Mouse (Mus musculus): ENCODE measurements around the gene Adgrg7. TPM values are rescaled to one million over a fixed set of nuclear protein-coding genes. Genes with fewer than 3 reads are reported as not detected.
A peak's percentile ranks its signal among the peaks of the same experiment; 100 is the strongest.

Gene Adgrg7
- total RNA-seq (2021) = not detected

DNA sequence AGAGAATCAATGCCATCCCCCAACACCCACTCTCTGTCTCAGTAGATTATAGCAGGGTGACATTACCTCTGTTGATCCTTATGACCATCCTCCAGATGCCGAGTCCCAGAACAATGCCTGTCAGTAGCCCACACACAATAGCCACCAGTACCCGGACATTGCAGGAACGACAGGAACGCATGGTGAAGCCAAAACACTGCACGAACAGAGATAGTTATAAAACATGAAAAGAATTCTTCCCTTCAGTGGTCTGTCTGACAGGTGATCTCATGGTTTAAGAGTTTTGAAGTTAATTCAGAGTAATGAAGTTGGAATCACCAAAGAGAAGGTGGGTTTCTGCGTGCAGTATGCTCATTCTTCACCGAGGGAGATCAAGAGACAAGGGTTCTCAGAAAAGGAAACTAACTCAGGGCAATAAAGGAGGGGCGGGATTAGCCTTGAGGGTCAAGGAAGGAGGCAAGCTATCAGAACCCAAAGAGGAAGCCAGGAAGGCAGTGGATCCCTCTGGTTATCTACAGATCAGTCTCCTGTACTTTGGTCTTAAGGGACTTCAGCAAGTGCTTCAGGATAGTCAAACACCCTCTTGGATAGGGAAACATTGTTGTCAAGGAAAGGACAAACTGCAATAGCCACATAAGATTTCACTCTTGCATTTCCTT lies at the start of gene Adgrg7:
Adgrg7 (minus strand) TSS at position 375 of the 659 bp plus-strand sequence.
- no peak for DNase-seq (ENCODE audit: low spot score in 2 of 2)
- intact Hi-C loops (cut with DNase I) = no loop called here

GRCm38 (mm10) chr16:56842988-56843387 lies 47.3 kb upstream of the Adgrg7 start:
- intact Hi-C loops (cut with DNase I) = no loop called here

DNA sequence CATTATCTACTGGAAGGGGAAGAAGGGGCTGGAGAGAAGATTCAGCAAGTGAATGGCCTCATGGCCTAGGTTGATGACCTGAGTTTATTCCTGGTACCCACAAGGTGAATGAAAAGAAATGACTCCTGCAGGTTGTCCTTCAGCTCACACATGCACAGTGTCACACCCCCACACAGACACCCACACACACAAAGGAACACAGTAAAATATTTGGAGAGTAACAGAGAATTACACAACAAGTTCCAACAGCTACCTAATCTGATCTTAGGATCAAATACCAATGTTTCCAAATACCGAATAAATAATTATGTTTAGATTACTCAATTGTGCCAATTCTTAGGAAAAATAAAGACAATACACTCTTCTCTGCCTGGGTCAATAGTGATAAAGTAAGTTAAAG lies 37.7 kb upstream of the Adgrg7 start:
- DNase-seq (ENCODE audit: low spot score in 2 of 2) = no peak
- intact Hi-C loops (cut with DNase I) = no loop called here

More at GRCm38 (mm10) chr16:56842988-56843387, 47.3 kb upstream of the Adgrg7 start:
- no peak for DNase-seq (ENCODE audit: low spot score in 2 of 2)

GRCm38 (mm10) chr16:56831986-56832385 lies 36.3 kb upstream of the Adgrg7 start:
- intact Hi-C loops (cut with DNase I) = no loop called here
- DNase-seq (ENCODE audit: low spot score in 2 of 2) = no peak

GRCm38 (mm10) chr16:56801370-56802109 lies 5.9 kb upstream of the Adgrg7 start:
- DNase-seq (ENCODE audit: low spot score in 2 of 2) = no peak
- intact Hi-C loops (cut with DNase I) = loop anchor here (2.0 kb wide), 1 partner anchor 119 kb away; no protein-coding TSS in a partner anchor

DNA sequence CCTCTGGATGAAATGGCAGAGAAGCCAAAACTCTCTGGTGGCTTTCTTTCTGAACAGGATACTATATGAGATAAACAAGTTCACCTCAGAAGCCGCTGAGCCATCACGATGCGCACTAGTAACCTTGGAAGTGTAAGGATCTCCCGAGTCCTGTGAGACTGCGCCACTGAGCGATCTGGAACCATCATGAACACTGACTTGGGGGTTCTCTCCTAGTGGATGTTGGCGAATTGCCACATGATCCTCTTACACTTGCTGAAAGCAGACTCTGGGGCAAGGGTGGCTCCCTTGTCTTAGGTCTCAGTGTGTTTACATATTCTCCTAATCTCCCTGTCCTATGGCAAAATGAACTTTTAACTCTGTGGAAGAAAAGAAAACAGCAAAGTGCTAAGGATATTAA lies 5.3 kb upstream of the Adgrg7 start:
- intact Hi-C loops (cut with DNase I) = loop anchor here (2.0 kb wide), 1 partner anchor 120 kb away; no protein-coding TSS in a partner anchor
- no peak for DNase-seq (ENCODE audit: low spot score in 2 of 2)

GRCm38 (mm10) chr16:56800469-56800868 lies 4.8 kb upstream of the Adgrg7 start:
- intact Hi-C loops (cut with DNase I) = loop anchor here (2.0 kb wide), 1 partner anchor 120 kb away; no protein-coding TSS in a partner anchor

GRCm38 (mm10) chr16:56799541-56800029 lies 3.9 kb upstream of the Adgrg7 start:
- intact Hi-C loops (cut with DNase I) = loop anchor here (2.0 kb wide), 1 partner anchor 121 kb away; no protein-coding TSS in a partner anchor
- DNase-seq (ENCODE audit: low spot score in 2 of 2) = no peak

More at GRCm38 (mm10) chr16:56800469-56800868, 4.8 kb upstream of the Adgrg7 start:
- DNase-seq (ENCODE audit: low spot score in 2 of 2) = peak in 1 of 2 experiments; percentile 8

- intact Hi-C loops (cut with DNase I) = no loop called here
- DNase-seq (ENCODE audit: low spot score in 2 of 2) = no peak
Measured at GRCm38 (mm10) chr16:56798873-56799272, 3.2 kb upstream of the Adgrg7 start.

- DNase-seq (ENCODE audit: low spot score in 2 of 2) = no peak
Measured at GRCm38 (mm10) chr16:56794383-56795144, 1.1 kb downstream of the Adgrg7 start.

GRCm38 (mm10) chr16:56793778-56794177 lies 1.9 kb downstream of the Adgrg7 start:
- no peak for DNase-seq (ENCODE audit: low spot score in 2 of 2)
- intact Hi-C loops (cut with DNase I) = no loop called here

More at GRCm38 (mm10) chr16:56794383-56795144, 1.1 kb downstream of the Adgrg7 start:
- intact Hi-C loops (cut with DNase I) = no loop called here

DNA sequence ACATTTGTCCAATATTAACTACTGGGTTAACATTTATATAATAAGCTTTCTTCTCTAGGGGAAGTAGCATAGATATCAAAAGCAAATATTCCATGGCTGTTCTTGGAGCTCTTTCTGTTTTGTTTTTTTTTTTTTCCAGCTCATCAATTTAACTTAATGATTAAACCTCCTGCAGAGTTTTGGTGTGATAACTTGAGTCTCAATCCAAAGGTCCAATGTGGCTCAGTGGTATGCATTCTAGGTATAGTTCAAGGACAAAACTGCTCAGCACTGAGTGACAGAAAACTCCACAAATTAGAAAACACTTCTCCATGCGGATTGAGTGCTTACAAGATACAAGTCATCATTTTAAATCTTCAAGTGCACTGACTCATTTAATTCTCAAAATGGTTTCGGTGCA lies 9.7 kb downstream of the Adgrg7 start:
- intact Hi-C loops (cut with DNase I) = no loop called here
- no peak for DNase-seq (ENCODE audit: low spot score in 2 of 2)

DNA sequence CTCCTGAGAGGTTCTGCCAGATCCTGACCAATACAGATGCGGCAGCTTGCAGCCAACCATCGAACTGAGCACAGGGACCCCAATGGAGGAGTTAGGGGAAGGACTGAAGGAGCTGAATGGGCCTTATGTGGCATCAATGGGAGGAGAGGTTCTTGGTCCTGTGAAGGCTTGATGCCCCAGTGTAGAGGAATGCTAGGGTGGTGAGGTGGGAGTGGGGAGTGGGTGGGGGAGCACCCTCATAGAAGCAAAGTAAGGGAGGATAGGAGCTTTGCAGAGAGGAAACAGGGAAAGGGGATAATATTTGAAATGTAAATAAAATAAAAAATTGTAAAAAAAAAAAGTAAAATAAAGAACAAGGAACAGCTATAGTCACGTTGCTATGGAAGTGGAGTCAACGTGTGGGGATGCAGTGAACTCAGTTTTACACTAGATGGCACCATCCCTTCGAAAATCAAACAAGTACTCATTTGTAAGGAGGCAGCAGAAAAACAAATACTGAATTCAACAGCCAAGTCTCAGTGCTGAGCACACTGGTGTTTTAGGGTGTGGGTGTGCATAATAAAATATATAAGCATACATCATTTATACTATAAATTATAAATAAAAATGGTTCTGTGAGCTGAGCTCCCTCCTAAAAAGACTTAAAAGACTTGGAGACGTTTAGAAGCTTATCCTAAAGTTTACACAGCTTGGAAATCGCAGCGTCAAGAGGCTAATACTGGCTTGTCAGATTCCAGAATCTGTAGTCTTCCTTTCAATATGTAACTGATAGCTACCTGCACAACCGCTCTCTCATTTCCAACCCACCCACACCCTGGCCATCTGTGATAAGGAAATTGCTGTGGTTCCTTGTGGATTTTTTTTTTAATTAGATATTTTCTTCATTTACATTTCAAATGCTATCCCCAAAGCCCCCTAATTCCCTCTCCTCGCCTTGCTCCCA lies 24.2 kb downstream of the Adgrg7 start:
- DNase-seq (ENCODE audit: low spot score in 2 of 2) = peak; percentile 62 to 82
- intact Hi-C loops (cut with DNase I) = loop anchor here (1.0 to 5.0 kb wide), 3 partner anchors 149 to 806 kb away; no protein-coding TSS in a partner anchor

DNA sequence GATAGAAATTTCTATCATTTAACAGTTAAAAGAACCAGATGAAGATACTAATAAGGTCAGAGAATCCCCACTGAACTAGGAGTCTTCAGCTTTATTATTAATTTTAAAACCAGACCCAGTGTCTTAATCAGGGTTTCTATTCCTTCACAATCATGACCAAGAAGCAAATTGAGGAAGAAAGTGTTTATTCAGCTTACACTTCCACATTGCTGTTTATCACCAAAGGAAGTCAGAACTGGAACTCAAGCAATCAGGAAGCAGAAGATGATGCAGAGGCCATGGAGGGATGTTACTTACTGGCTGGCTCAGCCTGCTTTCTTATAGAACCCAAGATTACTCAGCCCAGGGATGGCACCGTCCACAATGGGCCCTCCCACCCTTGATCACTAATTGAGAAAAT lies 66.6 kb downstream of the Adgrg7 start:
- intact Hi-C loops (cut with DNase I) = no loop called here
- DNase-seq (ENCODE audit: low spot score in 2 of 2) = no peak

GRCm38 (mm10) chr16:56724927-56725326 lies 70.7 kb downstream of the Adgrg7 start:
- DNase-seq (ENCODE audit: low spot score in 2 of 2) = no peak
- intact Hi-C loops (cut with DNase I) = no loop called here

DNA sequence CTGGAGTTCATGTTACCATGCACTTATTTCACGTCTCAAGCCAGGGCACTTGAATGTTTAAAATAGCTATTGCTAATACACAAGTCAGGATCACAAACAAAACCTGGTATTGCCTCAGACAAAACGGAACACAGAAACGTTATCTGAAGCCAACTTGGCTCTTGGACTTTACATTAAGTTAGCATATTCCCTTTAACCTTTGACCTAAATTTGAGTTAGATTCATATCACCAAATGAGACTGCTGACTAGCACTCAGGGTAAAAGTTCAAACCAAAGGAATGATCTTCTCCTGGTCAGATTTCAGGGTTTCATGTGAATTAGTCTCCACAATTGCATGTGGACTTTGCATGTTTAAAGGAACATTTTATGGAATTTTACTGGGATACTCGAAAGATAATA lies 73.3 kb downstream of the Adgrg7 start:
- no peak for DNase-seq (ENCODE audit: low spot score in 2 of 2)
- intact Hi-C loops (cut with DNase I) = no loop called here

- DNase-seq (ENCODE audit: low spot score in 2 of 2) = no peak
- intact Hi-C loops (cut with DNase I) = no loop called here
Measured at GRCm38 (mm10) chr16:56719031-56719430, 76.6 kb downstream of the Adgrg7 start.

- intact Hi-C loops (cut with DNase I) = no loop called here
- peak; percentile 99 for DNase-seq (ENCODE audit: low spot score in 2 of 2)
Measured at GRCm38 (mm10) chr16:56717224-56718200, 78.1 kb downstream of the Adgrg7 start, which contains the start of gene Tfg. Gene Tfg (minus strand): TSS chr16:56717450.
